Mouse (Mus musculus) MEL (cell line): Measurements from ENCODE around the gene Lnx2. TPM values are rescaled to one million over a fixed set of nuclear protein-coding genes. Genes with fewer than 3 reads are reported as not detected.

Source experiments
- DNase-seq: peaks from one replicate; pipeline ENCODE4 v3.0.0; 2011; ENCODE audit warnings: low read depth, low spot score
- H3K27ac ChIP-seq: 2 replicates; pipeline ENCODE4 v1.5.1; 2012; ENCODE audit warnings: low read depth, mild to moderate bottlenecking, control low read depth, low read length, moderate library complexity; ENCODE audit not compliant: control insufficient read depth
- H3K27me3 ChIP-seq, 2 experiments: fragments of 150-350 bp in 1 of 2; sonication (generic) in 1 of 2; 2 replicates each; pipeline ENCODE4 v1.6.1; 2012; ENCODE audit warnings: low read length in 2 of 2, mild to moderate bottlenecking in 2 of 2, improper control_type of control experiment in 1 of 2, moderate library complexity in 1 of 2; ENCODE audit not compliant: insufficient read depth in 2 of 2, control insufficient read depth in 1 of 2
- H3K36me3 ChIP-seq, 2 experiments: 2 replicates each; pipeline ENCODE4 v1.6.1; 2012 to 2014; ENCODE audit warnings: low read length in 2 of 2, improper control_type of control experiment in 1 of 2, inconsistent platforms in 1 of 2, mild to moderate bottlenecking in 1 of 2; ENCODE audit not compliant: insufficient read depth in 2 of 2, control insufficient read depth in 1 of 2
- H3K4me1 ChIP-seq, 2 experiments: fragments of 150-350 bp in 1 of 2; sonication (generic) in 1 of 2; 2 replicates each; pipeline ENCODE4 v1.6.1; 2012; ENCODE audit warnings: low read length in 2 of 2, improper control_type of control experiment in 1 of 2, mild to moderate bottlenecking in 1 of 2; ENCODE audit not compliant: insufficient read depth in 2 of 2, control insufficient read depth in 1 of 2
- H3K4me3 ChIP-seq, 2 experiments: fragments of 150-350 bp in 1 of 2; sonication (generic) in 1 of 2; 2 replicates each; pipeline ENCODE4 v1.5.1; 2012; ENCODE audit warnings: low read depth in 2 of 2, low read length in 2 of 2, mild to moderate bottlenecking in 2 of 2, moderate library complexity in 2 of 2, control low read depth in 1 of 2, improper control_type of control experiment in 1 of 2; ENCODE audit not compliant: control insufficient read depth in 1 of 2, insufficient read depth in 1 of 2
- H3K79me2 ChIP-seq: 2 replicates; pipeline ENCODE4 v1.6.1; 2012; ENCODE audit warnings: mild to moderate bottlenecking, low read length, moderate library complexity; ENCODE audit not compliant: control insufficient read depth, poor library complexity, insufficient read depth
- H3K9ac ChIP-seq: 2 replicates; pipeline ENCODE4 v1.6.1; 2012; ENCODE audit warnings: low read depth, mild to moderate bottlenecking, control low read depth, low read length, moderate library complexity; ENCODE audit not compliant: control insufficient read depth, poor library complexity, severe bottlenecking
- H3K9me3 ChIP-seq: fragments of 150-350 bp; sonication (generic); replicated peaks from 2 replicates; pipeline ENCODE4 v1.6.1; 2012; ENCODE audit warnings: mild to moderate bottlenecking, low read length, improper control_type of control experiment, moderate library complexity; ENCODE audit not compliant: insufficient read depth
- BHLHE40 ChIP-seq: IDR thresholded peaks from 2 replicates; pipeline ENCODE4 v1.6.1; 2012; ENCODE audit warnings: low read depth, mild to moderate bottlenecking, inconsistent platforms, low read length, improper control_type of control experiment, borderline replicate concordance
- CHD2 ChIP-seq: IDR thresholded peaks from 2 replicates; pipeline ENCODE4 v1.6.1; 2011; ENCODE audit warnings: low read length, improper control_type of control experiment
- CTCF ChIP-seq, 3 experiments: IDR thresholded peaks in 2 of 3; conservative IDR thresholded peaks in 1 of 3; 2 replicates each; pipeline ENCODE4 v1.5.1; 2011 to 2012; ENCODE audit warnings: low read length in 3 of 3, low read depth in 2 of 3, mild to moderate bottlenecking in 2 of 3, improper control_type of control experiment in 1 of 3, inconsistent platforms in 1 of 3, mixed read lengths in 1 of 3, moderate library complexity in 1 of 3; ENCODE audit not compliant: control insufficient read depth in 1 of 3, insufficient read depth in 1 of 3, poor library complexity in 1 of 3, severe bottlenecking in 1 of 3
- E2F4 ChIP-seq: IDR thresholded peaks from 2 replicates; pipeline ENCODE4 v1.6.1; 2011; ENCODE audit warnings: low read depth, low read length, improper control_type of control experiment, borderline replicate concordance
- ELF1 ChIP-seq: IDR thresholded peaks from 2 replicates; pipeline ENCODE4 v1.6.1; 2014; ENCODE audit warnings: low read depth, mild to moderate bottlenecking, inconsistent platforms, low read length, improper control_type of control experiment, moderate library complexity
- EP300 ChIP-seq, 2 experiments: IDR thresholded peaks; 2 replicates each; pipeline ENCODE4 v1.6.1; 2011; ENCODE audit warnings: improper control_type of control experiment in 2 of 2, low read length in 2 of 2, low read depth in 1 of 2, mild to moderate bottlenecking in 1 of 2
- ETS1 ChIP-seq: IDR thresholded peaks from 2 replicates; pipeline ENCODE4 v1.6.1; 2012; ENCODE audit warnings: low read depth, mild to moderate bottlenecking, inconsistent platforms, low read length, improper control_type of control experiment, moderate library complexity
- HCFC1 ChIP-seq: IDR thresholded peaks from 2 replicates; pipeline ENCODE4 v1.6.1; 2012; ENCODE audit warnings: low read depth, mild to moderate bottlenecking, inconsistent platforms, low read length, improper control_type of control experiment, moderate library complexity
- KAT2A ChIP-seq: conservative IDR thresholded peaks from 2 replicates; pipeline ENCODE4 v1.6.1; 2012; ENCODE audit warnings: low read depth, low read length, improper control_type of control experiment, inconsistent platforms
- MAZ ChIP-seq: IDR thresholded peaks from 2 replicates; pipeline ENCODE4 v1.6.1; 2012; ENCODE audit warnings: low read depth, mild to moderate bottlenecking, inconsistent platforms, low read length, improper control_type of control experiment
- MEF2A ChIP-seq: IDR thresholded peaks from 2 replicates; pipeline ENCODE4 v1.6.1; 2014; ENCODE audit warnings: low read depth, mild to moderate bottlenecking, inconsistent platforms, low read length, improper control_type of control experiment; ENCODE audit not compliant: poor library complexity, insufficient replicate concordance, severe bottlenecking; ENCODE audit errors: extremely low read depth
- MXI1 ChIP-seq: IDR thresholded peaks from 2 replicates; pipeline ENCODE4 v1.6.1; 2011; ENCODE audit warnings: mild to moderate bottlenecking, low read depth, low read length, improper control_type of control experiment
- MYC ChIP-seq: IDR thresholded peaks from 2 replicates; pipeline ENCODE4 v1.6.1; 2011; ENCODE audit warnings: low read depth, mild to moderate bottlenecking, low read length, improper control_type of control experiment, moderate library complexity
- NRF1 ChIP-seq: IDR thresholded peaks from 2 replicates; pipeline ENCODE4 v1.6.1; 2014; ENCODE audit warnings: low read depth, mild to moderate bottlenecking, inconsistent platforms, low read length, improper control_type of control experiment, moderate library complexity; ENCODE audit not compliant: poor library complexity, insufficient read depth, severe bottlenecking
- POLR2AphosphoS2 ChIP-seq: IDR thresholded peaks from 2 replicates; pipeline ENCODE4 v1.6.1; 2011; ENCODE audit warnings: low read length, improper control_type of control experiment
- POLR2AphosphoS5 ChIP-seq: IDR thresholded peaks from 2 replicates; pipeline ENCODE4 v1.6.1; 2012; ENCODE audit warnings: low read depth, borderline replicate concordance, mild to moderate bottlenecking, inconsistent platforms, low read length, moderate library complexity, mixed read lengths
- RAD21 ChIP-seq: IDR thresholded peaks from 2 replicates; pipeline ENCODE4 v1.6.1; 2011; ENCODE audit warnings: mild to moderate bottlenecking, low read depth, low read length, improper control_type of control experiment
- SIN3A ChIP-seq: IDR thresholded peaks from 2 replicates; pipeline ENCODE4 v1.6.1; 2012; ENCODE audit warnings: low read length, improper control_type of control experiment, inconsistent platforms
- SMC3 ChIP-seq: IDR thresholded peaks from 2 replicates; pipeline ENCODE4 v1.6.1; 2011; ENCODE audit warnings: low read depth, low read length, improper control_type of control experiment
- TBP ChIP-seq: IDR thresholded peaks from 2 replicates; pipeline ENCODE4 v1.8.0; 2011; ENCODE audit warnings: low read depth, low read length, improper control_type of control experiment
- TCF12 ChIP-seq: IDR thresholded peaks from 2 replicates; pipeline ENCODE4 v1.6.1; 2014; ENCODE audit warnings: low read depth, mild to moderate bottlenecking, inconsistent platforms, low read length, improper control_type of control experiment, moderate library complexity
- UBTF ChIP-seq: IDR thresholded peaks from 2 replicates; pipeline ENCODE4 v1.6.1; 2012; ENCODE audit warnings: low read depth, mild to moderate bottlenecking, inconsistent platforms, low read length, improper control_type of control experiment, moderate library complexity, borderline replicate concordance; ENCODE audit not compliant: insufficient read depth
- USF2 ChIP-seq, 2 experiments: IDR thresholded peaks; 2 replicates each; pipeline ENCODE4 v1.6.1; 2011 to 2012; ENCODE audit warnings: improper control_type of control experiment in 2 of 2, low read length in 2 of 2, borderline replicate concordance in 1 of 2, inconsistent platforms in 1 of 2, low read depth in 1 of 2, mild to moderate bottlenecking in 1 of 2; ENCODE audit not compliant: insufficient read depth in 1 of 2
- ZKSCAN1 ChIP-seq: IDR thresholded peaks from 2 replicates; pipeline ENCODE4 v1.6.1; 2012; ENCODE audit warnings: low read depth, mild to moderate bottlenecking, inconsistent platforms, low read length, improper control_type of control experiment, moderate library complexity
- ZMIZ1 ChIP-seq: IDR thresholded peaks from 2 replicates; pipeline ENCODE4 v1.6.1; 2012; ENCODE audit warnings: low read depth, mild to moderate bottlenecking, inconsistent platforms, low read length, improper control_type of control experiment, moderate library complexity
- polyA plus RNA-seq, 2 experiments: library from polyadenylated mRNA; stranded (reverse) in 1 of 2; unstranded in 1 of 2; fragments of >175 nt in 1 of 2; fragments of >200 nt in 1 of 2; gene quantifications; 2 replicates each; pipeline versions ENCODE4 v1.2.1 to v1.2.4; 2012; ENCODE audit warnings: low replicate concordance in 2 of 2, low read depth in 1 of 2; ENCODE audit not compliant: insufficient read length in 2 of 2, insufficient read depth in 1 of 2, missing spikeins in 1 of 2
- total RNA-seq: library from RNA; depleted of rRNA; stranded (reverse); fragments of 300-350 nt; gene quantifications from 2 replicates; pipeline ENCODE4 v1.2.3, GENCODE M21; 2012

The Lnx2 gene
- total and polyA plus RNA-seq, 3 experiments = 22.0 to 26.1 TPM; not detected in 1

DNA sequence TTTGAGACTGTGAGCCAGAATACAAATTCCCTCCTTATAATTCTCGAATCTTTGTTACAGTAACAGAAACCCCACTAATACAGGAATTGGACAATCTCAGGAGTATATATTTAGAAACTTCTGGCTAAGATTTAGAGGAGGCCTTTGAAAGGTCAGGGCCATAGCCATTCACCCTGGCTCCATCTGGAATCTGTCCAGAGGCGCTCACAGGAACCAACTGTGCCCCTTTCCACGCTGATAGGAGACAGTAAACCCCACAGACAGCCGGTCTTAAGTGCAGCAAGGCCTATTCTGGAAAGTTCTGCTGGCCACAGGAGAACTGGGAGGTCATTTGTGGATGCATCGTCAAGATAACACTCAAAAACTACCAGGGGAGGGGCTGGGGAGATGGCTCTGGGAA is 87.3 kb downstream of the Lnx2 start:
- Histone ChIP-seq H3K4me3 (no peak overlapping the region), H3K27ac (no peak overlapping the region)
- no peak for TF ChIP-seq POLR2AphosphoS5
- no peak for TF ChIP-seq ELF1
- TF ChIP-seq SMC3 = no peak
- TF ChIP-seq ZKSCAN1 = no peak
- no peak for TF ChIP-seq NRF1
- no peak for TF ChIP-seq HCFC1
- no peak for TF ChIP-seq CTCF (IDR thresholded peaks at IDR 0.05 in 2 of 3, conservative IDR thresholded peaks at IDR 0.05 in 1 of 3; ENCODE audit: control insufficient read depth in 1 of 3, insufficient read depth in 1 of 3, low read depth in 2 of 3, low read length in 3 of 3, poor library complexity in 1 of 3, severe bottlenecking in 1 of 3)
- no peak for TF ChIP-seq E2F4
- no peak for TF ChIP-seq TCF12
- TF ChIP-seq RAD21 = no peak
- no peak for TF ChIP-seq MXI1
- no peak for TF ChIP-seq USF2 (IDR thresholded peaks at IDR 0.05; ENCODE audit: borderline replicate concordance in 1 of 2, insufficient read depth in 1 of 2, low read depth in 1 of 2, low read length in 2 of 2)
- no peak for TF ChIP-seq ZMIZ1
- TF ChIP-seq CHD2 = no peak
- TF ChIP-seq SIN3A = no peak
- no peak for TF ChIP-seq UBTF
- no peak for TF ChIP-seq MAZ
- no peak for TF ChIP-seq EP300 (IDR thresholded peaks at IDR 0.05; ENCODE audit: low read depth in 1 of 2, low read length in 2 of 2)
- no peak for TF ChIP-seq MYC
- no peak for TF ChIP-seq TBP

DNA sequence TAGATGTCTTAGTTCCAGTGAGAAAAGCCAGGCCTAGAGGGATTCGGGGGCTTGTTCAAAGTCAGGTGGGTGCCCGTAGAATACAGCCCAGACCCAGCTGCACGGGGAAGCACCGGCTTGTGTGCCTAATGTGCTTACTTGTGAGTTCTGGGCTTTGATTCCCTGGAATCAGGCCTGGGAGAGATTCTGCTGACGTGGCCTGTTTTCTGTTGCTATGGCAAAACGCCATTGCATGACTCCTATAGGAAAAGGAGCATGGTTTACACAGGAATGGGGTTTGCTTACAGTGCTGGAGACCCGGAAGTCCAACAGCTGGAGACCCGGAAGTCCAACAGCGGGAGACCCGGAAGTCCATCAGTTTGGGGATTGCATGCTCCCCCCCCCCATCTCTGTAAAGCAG is 88.8 kb downstream of the Lnx2 start:
- DNase-seq = no peak
- Histone ChIP-seq H3K36me3 (no peaks in the 10 kb centered on the region), H3K79me2 (no peaks in the 10 kb centered on the region), H3K4me1 (no peaks in the 10 kb centered on the region), H3K27me3 (peaks cover 2 to 5% of the 10 kb centered on the region in 2 experiments; a peak in 2 of 4 replicates), H3K4me3 (no peak overlapping the region), H3K27ac (no peak overlapping the region), H3K9ac (no peak overlapping the region), H3K9me3 (no peaks in the 10 kb centered on the region)
- TF ChIP-seq BHLHE40 (no peak), MAZ (no peak), POLR2AphosphoS2 (no peak), TCF12 (no peak), KAT2A (no peak), SIN3A (no peak), MYC (no peak), RAD21 (no peak), MEF2A (no peak), ZMIZ1 (no peak), CTCF (IDR thresholded peaks at IDR 0.05 in 2 of 3, conservative IDR thresholded peaks at IDR 0.05 in 1 of 3; ENCODE audit: control insufficient read depth in 1 of 3, insufficient read depth in 1 of 3, low read depth in 2 of 3, low read length in 3 of 3, poor library complexity in 1 of 3, severe bottlenecking in 1 of 3) (no peak), USF2 (IDR thresholded peaks at IDR 0.05; ENCODE audit: borderline replicate concordance in 1 of 2, insufficient read depth in 1 of 2, low read depth in 1 of 2, low read length in 2 of 2) (no peak), ETS1 (no peak), EP300 (IDR thresholded peaks at IDR 0.05; ENCODE audit: low read depth in 1 of 2, low read length in 2 of 2) (no peak)

More for the DNA sequence above, 87.3 kb downstream of the Lnx2 start:
- no peaks in the 10 kb centered on the region for H3K79me2 ChIP-seq
- no peaks in the 10 kb centered on the region for H3K36me3 ChIP-seq
- no peaks in the 10 kb centered on the region for H3K9me3 ChIP-seq
- no peak for DNase-seq
- H3K9ac ChIP-seq = no peak overlapping the region
- peaks cover 2 to 5% of the 10 kb centered on the region in 2 experiments; a peak in 2 of 4 replicates for H3K27me3 ChIP-seq
- no peaks in the 10 kb centered on the region for H3K4me1 ChIP-seq
